Mouse (Mus musculus) ovary, postnatal 10 days (tissue): Measurements from ENCODE around the gene Tas2r135.

ENCODE experiments used
- DNase-seq: peaks from one replicate; pipeline ENCODE4 v3.0.0; 2022; ENCODE audit warnings: low spot score

The Tas2r135 gene

DNA sequence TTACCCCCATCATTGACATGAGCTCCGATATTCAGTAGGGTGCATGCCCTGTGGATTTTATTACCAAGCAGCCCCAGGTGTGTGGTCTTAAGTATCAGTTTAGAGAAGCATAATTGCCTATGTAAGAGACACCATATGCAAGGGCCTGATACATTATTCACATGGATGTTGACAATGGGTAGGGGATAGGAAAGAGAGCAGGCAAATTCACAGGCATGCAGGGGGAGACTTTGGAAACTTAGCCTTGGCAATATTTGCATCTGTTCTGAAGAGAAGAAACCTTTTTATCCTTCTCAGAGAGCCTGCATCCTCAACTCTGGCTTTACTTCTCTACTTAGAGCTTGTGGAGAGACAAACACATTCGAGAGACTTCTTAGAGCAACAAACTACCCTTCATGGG is at the start of gene Tas2r135:
Gene Tas2r135 (plus strand): TSS at position 301 of the 400 bp plus-strand sequence.
- no peak for DNase-seq

DNA sequence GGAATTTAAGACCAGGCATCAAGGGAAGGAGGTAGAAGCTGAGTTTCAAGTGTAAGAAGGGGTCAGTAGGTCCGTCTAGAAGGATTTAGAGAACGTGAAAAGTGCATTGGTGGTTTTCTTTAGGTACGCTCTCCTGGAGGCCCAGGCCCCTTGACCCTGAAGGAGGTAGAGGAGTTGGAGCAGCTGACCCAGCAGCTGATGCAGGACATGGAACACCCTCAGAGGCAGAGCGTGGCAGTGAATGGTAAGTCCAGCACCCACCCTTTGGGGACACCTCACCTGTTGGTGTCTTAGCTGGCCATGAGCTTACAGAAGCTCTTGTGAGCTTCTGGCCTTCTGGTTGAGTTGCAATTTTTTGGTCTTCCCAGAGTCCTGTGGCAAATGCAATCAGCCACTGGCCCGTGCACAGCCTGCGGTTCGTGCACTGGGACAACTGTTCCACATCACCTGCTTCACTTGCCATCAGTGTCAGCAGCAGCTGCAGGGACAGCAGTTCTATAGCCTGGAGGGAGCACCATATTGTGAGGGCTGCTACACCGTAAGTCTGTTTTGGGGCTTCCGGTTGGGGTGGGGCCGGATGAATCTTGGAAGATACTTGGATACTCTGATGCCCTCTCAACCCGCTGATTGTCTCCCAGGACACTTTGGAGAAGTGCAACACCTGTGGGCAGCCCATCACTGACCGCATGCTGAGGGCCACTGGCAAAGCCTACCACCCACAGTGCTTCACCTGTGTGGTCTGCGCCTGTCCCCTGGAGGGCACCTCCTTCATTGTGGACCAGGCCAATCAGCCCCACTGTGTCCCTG is 49.2 kb upstream of the Tas2r135 start:
- no peak for DNase-seq

DNA sequence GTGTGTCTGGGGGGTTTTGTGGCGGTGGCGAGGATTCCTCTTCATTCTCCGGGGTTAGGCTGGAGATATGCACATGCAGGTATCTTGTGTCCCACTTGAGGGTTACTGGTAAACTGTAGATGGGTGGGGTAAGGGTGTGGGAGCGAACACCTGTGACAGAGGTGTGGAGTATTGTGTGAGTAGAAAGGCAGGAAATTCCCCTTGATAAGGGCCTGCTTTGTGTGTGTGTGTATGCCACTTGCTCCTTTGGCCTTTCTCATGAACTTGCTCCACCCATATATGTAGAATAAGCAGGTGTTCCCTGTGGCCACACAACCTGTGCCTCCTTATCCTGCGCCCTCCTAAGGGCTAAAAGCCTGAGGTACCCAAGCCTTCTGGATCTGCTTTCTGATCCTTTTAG is 48.3 kb upstream of the Tas2r135 start:
- DNase-seq: no peak

DNA sequence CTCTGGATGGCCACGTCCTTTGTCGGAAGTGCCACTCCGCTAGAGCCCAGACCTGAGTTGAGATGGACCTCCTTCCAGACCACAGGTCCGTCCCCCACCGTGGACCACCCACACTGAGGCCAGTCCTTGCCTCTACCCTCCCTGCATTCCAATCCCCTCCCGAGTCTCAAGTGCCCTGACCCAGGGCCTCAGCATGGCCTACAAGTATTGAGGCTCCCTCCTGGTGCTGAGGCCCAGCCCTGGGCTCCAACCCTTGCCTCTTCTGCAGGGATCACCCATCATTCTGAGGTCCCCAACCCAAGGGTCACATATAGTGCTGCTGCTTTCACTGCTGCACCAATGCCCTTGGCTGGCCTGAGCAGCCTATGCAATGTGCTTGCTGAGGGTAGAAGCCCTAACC is 47.3 kb upstream of the Tas2r135 start:
- DNase-seq: peak; percentile 1

DNA sequence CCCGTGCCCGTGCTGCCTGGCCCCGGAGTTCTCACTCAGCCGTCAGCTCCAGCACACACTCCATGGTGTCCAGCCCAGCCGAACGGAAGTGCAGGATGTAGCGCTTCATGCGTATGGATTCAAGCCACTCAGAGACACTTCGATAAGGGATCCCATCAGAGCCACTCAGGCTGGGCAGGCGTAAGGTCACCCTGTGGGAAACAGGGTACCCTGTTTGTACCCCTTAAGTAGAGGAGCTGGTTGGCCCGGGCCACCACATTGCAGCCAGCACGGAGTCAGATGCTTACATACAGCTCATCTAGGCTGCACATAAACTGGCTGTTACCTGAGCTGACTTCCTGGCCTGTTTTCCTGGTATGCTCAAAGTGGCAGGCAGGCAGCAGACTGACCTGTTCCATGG is 46.3 kb upstream of the Tas2r135 start:
- peak; percentile 0 for DNase-seq

DNA sequence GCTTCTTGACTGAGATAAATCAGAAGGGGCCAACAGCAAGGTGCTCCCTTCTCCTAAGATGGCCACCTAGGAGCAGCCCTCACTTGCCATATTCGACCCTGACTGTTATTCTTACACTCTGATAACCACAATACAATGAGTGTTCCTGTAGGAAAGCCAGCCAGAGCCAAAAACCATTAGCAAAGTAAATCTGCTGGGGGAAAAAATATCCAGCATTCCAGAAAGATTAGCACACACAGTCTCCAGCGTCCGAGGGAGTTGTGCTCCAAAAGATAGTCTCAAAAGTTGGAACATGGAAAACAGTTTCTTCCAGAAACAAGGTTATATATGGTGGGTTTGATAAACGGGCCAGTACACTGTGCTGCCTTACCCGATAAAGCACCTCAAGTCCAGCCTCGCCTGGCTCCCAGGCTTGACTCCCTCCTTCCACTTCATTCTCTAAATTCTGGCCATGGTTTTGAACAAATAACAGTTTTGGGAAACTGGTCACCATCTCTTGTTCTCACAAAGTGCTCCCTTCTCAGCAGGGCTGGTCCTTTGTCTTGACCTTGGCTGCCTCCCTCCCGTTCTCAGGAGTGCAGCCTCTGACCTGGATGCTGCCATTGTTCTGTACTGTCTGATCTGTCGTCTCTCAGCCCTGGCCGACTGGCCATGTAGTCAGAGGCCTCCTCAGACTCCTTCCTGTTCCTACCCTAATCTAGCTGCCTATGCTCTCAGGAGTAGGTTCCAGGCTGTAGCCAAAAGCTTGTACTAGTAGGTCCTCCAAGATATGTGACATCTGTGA is 45.7 kb upstream of the Tas2r135 start:
- peak; percentile 2 for DNase-seq

DNA sequence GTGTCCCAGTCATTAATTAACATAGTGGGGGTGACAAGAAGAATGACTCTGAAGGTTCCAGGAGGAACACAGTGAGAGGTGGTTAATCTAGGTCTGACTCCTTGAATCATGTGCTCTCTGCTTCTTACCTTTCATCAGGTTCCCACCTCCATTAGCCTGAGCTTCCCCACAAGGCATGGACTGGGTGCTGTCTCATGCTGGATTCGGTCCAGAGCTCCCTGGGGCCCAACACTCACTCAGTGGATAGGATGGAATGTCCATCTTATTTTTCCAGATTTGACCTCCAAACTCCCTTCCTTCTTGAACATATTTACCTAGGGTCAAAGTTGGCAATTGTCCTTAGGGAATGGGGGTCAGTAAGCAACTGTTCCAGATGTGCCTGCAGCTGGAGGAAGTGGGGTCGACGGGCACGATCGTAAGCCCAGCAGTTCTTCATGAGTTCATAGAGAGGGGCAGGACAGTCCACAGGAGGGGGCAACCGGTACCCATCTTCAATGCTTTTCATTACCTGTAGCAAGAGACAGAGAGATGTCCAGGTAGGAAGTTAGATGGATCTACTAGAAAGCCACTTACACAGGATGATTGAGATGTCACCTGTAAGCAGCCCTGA is 44.9 kb upstream of the Tas2r135 start:
- peak; percentile 0 for DNase-seq

DNA sequence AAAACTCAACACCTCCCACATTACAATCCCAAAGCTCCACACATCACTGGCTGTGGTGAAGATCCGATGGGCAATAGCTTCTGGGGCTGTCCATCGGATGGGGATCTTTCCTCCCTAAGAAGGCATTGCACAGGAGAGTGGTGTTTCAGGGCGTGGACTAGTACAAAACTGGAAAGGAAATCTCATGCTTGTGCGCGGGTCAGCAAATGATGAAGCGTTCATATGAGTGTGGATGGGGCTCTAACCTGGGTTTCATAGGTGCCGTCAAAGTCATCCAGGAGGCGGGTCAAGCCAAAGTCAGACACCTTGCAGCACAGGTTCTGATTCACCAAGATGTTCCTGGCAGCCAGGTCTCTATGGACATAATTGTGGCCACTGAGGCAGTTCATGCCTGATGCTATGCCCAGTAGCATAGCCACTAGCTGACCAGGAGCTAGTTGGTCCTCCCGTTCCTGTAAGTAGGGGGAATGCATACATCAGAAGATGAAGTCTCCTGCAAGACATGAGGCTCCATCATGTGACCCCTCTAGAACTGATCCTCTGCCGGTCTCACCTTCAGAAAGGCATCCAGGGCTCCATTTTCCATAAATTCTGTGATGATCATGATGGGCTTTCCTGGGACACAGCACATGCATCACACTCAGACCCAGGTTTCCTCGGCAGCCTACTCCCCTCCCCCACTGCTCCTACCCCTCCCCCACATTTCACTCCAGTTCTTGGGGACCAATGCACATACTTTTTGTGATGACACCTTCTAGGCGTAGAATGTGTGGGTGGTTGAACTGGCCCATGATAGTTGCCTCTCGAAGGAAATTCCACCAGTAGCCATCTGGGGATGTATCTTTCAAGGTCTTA is 44.0 kb upstream of the Tas2r135 start:
- DNase-seq: peak; percentile 0

DNA sequence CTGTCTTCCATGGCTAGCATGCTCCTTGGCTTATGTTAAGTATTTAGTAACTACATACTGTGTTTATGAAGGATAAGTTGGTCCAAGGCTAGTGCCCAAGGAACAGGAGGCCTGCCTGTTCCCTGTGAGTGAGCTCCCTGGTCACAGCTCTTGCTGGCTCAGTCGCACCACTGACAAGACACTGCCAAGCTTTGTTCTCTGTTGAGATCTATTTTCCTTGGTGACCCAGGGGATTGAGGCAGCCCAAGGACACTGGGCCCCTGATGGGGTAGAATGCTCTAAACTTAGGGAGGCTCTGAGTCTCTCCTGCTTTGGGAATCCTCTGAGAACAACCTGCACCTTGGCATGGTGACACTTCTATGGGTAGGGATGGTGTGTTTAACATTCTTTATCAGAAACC is 43.2 kb upstream of the Tas2r135 start:
- DNase-seq: no peak

DNA sequence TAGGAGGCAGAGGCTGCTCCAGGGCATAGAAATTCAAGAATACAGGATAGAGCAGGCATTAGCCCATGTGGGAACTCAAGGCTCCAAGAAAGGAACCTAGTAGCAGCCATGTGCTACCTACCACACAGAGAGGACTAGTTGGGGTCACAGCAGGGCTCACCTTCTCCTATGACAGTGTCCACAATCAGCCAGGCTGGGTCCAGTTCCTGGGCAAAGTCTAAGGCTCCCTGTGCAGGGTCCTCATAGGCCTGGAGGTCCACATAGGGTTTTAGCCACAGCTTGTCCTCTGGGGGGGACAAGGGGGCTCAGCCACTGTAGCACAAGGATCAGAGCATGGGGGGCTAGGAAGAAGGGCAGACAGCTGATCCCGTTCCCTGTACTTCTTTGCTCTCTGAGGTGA is 42.7 kb upstream of the Tas2r135 start:
- peak; percentile 0 for DNase-seq

DNA sequence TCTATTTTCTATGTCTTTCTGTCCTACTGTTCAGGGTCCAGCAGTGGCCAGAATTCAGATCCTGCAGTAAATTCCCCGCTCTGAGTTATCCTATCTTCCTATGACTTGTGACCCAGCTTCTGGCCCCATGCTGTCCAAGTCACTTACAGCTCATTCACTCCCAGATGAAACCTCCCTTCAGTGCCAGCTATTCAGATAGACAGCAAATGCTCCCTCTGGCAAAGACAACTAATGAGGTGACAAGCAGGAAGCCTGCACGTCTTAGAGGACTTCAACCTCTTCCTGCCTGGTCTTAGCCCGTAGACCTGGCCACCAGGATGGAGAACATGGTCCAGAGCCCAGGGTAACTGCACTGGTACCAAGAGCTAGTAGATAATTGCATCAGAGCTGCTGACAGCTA is 42.3 kb upstream of the Tas2r135 start:
- DNase-seq: peak; percentile 1

DNA sequence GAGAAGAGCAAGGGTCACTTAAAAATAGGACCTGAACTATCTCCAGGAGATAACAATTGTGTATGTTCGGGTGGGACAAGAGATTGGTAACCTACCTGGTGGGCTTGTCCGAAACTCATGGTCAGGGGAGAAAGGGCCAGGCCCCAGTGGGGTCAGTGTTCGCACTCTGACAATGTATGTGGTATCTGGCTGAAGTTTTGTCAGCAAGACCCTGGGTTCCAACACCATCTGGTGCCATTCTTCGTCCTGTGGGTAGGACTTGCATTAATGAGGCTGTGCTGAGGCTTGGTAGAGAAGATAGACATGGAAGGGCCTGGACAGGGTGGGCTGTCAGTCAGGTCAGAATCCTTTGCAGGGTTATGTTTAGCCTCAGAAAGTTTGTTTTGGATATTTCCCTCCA is 41.2 kb upstream of the Tas2r135 start:
- DNase-seq: no peak

DNA sequence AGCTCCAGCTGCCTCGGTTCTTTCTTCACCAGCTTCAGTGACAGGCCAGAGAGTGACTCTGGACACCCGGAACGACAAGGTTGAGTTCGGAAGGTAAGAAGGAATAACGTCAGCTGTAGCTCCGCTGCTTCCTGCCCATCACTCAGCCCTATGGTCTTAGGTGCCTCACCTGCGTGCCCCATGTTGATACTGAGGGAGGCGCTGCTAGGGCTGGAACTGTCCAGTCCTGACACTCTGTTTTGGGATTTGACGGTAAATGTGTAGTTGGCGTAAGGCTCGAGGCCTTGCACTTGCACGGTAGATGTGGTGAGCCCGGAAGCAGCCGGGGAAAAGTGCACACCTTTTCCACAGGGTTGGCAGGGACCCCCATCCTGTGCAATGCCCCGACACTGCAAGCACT is 40.6 kb upstream of the Tas2r135 start:
- no peak for DNase-seq

DNA sequence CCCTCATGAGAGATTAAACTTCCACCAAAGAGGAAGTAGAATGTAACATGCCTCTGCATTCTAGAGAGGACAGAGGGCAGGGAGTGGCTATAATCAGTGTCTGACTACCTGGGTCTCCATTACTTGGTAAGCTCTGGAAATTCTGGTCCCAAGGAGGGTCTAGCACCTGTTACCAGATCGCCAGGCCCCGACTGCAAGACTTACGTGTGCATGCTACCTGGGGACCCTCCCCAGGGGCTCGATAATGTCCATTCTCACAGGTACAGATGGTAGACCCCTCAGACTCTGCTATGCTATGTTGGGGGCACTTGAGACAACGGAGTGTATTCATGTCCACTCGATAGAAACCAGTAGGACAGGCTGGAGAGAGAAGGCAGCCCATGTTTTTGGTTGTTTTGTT is 40.0 kb upstream of the Tas2r135 start:
- DNase-seq: no peak

DNA sequence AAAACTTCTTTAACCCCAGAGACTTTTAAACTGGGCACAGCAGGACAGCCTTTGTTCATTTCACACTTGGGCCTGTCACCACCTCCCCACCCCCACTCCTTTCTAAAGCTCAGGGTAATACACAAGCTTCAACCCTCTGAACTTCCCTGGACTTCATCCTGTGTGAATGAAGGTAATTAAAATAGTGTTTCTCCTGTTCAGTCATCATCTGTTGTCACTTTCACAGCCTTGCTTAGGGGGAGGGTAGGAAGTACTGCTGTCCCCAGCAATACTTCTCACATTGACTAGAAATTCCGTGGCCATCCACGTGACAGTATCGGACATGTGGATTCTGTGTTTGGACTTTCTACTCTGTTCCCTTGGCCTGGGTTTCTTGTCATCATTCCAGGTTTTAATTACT is 35.4 kb upstream of the Tas2r135 start:
- no peak for DNase-seq

DNA sequence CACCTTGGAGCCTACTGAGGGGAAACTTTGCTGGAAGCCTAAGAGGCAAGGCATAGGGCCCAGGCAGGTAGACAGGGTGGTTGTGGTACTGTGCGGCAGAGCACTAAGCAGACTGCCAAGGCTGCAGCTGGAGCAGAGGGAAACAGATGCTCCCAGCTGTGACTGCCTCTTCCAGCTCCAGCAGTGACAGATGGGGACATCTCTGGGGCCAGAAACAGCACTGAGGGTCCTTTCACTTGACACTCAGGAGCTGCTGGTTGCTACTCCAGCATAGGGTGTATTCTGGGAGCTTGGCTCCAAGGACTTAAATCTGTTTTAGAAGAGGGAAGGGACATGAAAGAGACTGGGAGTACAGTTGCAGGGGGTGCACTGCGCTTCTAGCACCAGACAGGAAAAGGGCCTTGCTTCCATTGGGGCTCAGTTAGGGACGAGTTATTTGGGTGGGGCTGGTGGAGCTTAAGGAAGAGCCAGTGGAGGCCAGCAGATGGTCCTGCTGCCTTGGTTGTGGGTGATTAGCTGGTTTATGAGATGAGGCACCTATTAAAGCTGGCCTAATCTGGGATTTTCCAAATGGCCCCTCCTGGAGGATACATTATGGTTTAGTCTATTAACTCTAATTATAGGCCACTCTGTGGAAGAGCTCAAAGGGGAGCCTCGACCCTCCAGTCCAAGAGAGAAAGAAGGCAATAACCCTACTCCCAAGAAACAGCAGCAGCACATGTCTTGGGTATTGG is 34.4 kb upstream of the Tas2r135 start:
- DNase-seq: no peak

DNA sequence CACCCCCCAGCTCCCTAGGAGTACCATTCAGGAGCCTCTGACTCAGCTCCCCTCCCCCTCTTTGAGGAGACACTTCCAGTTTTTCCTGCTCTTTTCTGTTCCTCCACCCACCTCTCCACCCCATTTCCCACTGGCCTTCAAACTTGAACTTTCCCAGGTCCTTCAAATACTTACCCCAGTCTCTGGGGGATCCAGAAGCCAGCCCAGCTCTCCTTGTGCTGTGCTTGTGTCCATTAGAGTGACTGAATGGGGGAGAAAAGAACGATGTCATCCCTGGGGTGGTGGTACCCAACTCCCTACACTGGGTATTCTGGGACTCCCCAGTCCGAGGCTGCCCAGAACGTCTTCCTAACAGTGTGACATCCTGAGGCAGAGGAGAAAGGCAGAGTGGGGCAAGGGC is 33.2 kb upstream of the Tas2r135 start:
- peak; percentile 0 for DNase-seq

DNA sequence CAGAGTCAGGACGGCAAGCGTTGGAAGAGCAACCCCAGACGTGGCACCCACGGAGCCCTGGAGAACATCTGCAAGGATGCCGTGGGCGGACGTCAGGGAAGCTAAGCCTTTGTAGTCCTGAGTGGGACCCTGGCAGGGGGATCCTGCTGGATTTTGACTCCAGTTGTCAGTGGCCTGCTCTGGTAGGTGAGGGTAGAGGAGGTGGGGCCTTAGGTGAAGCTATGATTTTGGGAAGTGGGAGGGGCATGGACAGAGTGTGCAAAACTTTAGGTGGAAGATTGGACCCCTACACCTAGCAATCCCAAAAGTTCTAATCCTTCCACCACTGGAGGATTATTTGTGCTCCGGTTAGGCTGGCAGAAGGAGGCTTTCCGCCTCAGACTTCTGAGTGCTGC is 32.8 kb upstream of the Tas2r135 start:
- peak; percentile 4 for DNase-seq

DNA sequence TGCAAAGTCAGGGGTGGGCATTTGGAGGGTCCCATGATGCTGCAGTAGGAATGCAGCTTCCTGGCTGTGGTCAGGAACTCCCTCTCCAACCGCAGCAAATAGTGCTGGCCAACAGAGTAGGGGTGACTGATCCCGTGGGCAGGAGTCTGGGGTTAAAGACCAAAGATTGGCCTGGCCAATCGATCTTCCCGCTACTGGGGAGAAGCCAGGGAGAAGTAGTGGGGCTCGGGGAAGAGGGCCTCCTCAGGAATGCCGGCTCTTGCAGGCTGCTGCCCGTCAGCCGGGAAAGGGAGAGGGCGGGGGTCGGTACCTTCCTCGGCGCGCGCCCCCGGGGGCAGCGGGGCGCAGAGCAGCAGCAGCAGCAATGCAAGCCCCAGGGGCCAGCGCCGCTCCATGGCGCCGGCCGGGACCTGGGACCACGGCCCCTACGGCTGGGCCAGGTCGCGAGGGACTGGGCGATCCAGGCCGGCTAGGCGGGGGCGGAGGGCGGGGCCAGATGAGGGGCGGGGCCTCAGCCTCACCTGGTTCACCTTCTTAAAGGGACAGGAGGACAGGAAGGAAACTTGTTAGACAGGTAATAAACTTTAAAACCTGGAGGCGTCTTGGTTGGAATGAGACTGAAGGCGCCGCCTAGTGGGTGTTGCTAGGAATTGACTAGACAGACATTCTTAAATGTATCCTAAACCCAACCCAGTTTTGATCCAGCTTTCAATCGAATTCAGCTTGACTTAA is 32.3 kb upstream of the Tas2r135 start, which contains the start of gene Epha1:
Gene Epha1 (minus strand): TSS at position 453 of the 732 bp plus-strand sequence.
- peak; percentile 26 for DNase-seq

DNA sequence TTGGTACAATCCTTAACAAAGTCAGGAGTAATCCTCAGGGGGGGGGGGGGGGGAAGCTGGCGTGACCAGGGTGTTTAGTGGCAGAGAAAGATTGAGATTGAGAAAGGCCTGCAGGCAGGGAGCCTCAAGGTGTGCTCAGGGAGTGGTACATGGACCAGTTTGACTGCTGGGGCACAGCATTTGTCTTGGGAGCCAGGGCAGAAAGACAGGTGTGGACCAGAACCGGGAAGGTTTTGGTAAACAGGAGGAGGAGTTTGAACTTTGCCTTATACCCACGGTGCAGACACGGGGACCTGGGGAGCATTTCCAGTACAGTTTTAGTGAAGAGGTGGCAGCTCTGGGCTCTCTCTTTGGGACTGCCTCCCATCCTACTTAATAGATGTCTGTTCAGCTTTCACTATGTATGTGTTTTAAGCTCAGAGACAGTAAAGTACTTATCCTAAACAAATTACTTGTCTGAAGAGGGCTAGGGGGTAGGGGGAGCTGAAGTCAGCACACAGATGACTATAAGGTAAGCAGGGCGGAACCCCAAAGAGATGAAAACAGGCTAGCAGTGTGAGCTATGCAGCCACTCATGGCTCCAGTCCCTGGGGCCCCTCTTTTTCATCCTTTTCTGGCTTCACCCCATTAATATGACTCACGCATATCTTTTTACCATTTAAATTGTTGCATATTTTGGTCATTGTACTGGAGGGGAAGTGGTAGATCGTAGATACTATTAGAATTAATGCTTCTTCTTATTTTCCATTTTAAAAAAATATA is 31.4 kb upstream of the Tas2r135 start:
- no peak for DNase-seq
